Mouse (Mus musculus) megakaryocyte, embryonic 14.5 days (primary cell): ENCODE measurements at regions not wholly inside any gene's neighbourhood (a gene's known extent, or its start where the extent isn't known, plus 50 kb on each side); places are given as distances from the start of the nearest gene placed in this dataset.

Source experiments
- FLI1 ChIP-seq: IDR thresholded peaks from 2 replicates; pipeline ENCODE4 v1.6.1; 2012; ENCODE audit warnings: low read length, inconsistent platforms, mixed read lengths
- GATA1 ChIP-seq: IDR thresholded peaks from 3 replicates; pipeline ENCODE4 v1.6.1; 2012; ENCODE audit warnings: mixed read lengths, low read length, inconsistent platforms, borderline replicate concordance

DNA sequence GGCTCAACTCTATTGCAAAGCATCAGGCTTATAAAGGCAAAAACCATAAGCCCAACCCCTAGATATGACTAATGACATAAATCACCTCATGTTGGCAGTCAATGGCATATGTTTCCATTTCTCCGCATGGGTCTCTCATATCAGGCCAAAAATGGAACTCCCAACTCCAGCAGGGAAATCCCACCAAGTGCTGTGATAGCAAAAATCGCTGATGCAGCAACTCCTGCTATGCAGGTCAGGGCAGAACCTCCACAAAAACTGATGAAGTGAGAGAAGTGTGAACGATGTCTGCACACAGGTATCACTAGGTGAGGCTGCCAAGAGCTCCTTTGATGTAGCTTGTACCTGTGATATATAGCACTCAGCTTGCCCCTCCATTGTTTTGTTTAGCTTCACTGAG is 64.3 kb upstream of the Eci2 start:
- TF ChIP-seq FLI1 (no peak), GATA1 (no peak)
